Mouse (Mus musculus) frontal cortex, adult 2 months (tissue): ENCODE measurements around the gene Ccdc170. TPM values are rescaled to one million over a fixed set of nuclear protein-coding genes. Genes with fewer than 3 reads are reported as not detected.

Experiments
- DNase-seq, 2 experiments: peaks; one replicate each; pipeline ENCODE4 v3.0.0; 2022; ENCODE audit warnings: low spot score in 1 of 2; ENCODE audit errors: extremely low spot score in 1 of 2
- polyA plus RNA-seq: library from polyadenylated mRNA; depleted of rRNA; stranded (reverse); fragments of >200 nt; gene quantifications from 2 replicates; pipeline ENCODE4 v1.2.3, GENCODE M21; 2012

Gene Ccdc170
- polyA plus RNA-seq, 1 experiment = 0.26 TPM

- no peak for DNase-seq
These were observed 38.2 kb downstream of the Ccdc170 start for GRCm38 (mm10) chr10:4520394-4521102.

- DNase-seq = no peak
These were observed 39.8 kb downstream of the Ccdc170 start for GRCm38 (mm10) chr10:4522116-4522515.

GRCm38 (mm10) chr10:4523078-4523477 is 40.8 kb downstream of the Ccdc170 start:
- no peak for DNase-seq

GRCm38 (mm10) chr10:4528043-4528442 is 45.7 kb downstream of the Ccdc170 start:
- DNase-seq = no peak

- DNase-seq = no peak
These were observed 48.4 kb downstream of the Ccdc170 start for GRCm38 (mm10) chr10:4530638-4531235.

GRCm38 (mm10) chr10:4531933-4532332 is 49.6 kb downstream of the Ccdc170 start:
- DNase-seq = no peak

- no peak for DNase-seq
These were observed 50.4 kb downstream of the Ccdc170 start for GRCm38 (mm10) chr10:4532731-4533130.

- no peak for DNase-seq
These were observed 51.6 kb downstream of the Ccdc170 start for GRCm38 (mm10) chr10:4533873-4534272.

GRCm38 (mm10) chr10:4545550-4545949 is 63.2 kb downstream of the Ccdc170 start:
- no peak for DNase-seq

GRCm38 (mm10) chr10:4553442-4554119 is 71.3 kb downstream of the Ccdc170 start:
- no peak for DNase-seq

- no peak for DNase-seq
These were observed 74.6 kb downstream of the Ccdc170 start for GRCm38 (mm10) chr10:4556842-4557377.

- DNase-seq = no peak
These were observed 76.8 kb downstream of the Ccdc170 start for GRCm38 (mm10) chr10:4559132-4559531.

GRCm38 (mm10) chr10:4565148-4565547 is 82.8 kb downstream of the Ccdc170 start:
- no peak for DNase-seq

GRCm38 (mm10) chr10:4570778-4571177 is 88.5 kb downstream of the Ccdc170 start:
- DNase-seq = no peak

GRCm38 (mm10) chr10:4571304-4571703 is 89.0 kb downstream of the Ccdc170 start:
- no peak for DNase-seq

GRCm38 (mm10) chr10:4581905-4582304 is 99.6 kb downstream of the Ccdc170 start:
- no peak for DNase-seq

GRCm38 (mm10) chr10:4586691-4587090 is 104.4 kb downstream of the Ccdc170 start:
- DNase-seq = no peak

- no peak for DNase-seq
These were observed 107.3 kb downstream of the Ccdc170 start for GRCm38 (mm10) chr10:4589576-4589975.

- no peak for DNase-seq
These were observed 108.7 kb downstream of the Ccdc170 start for GRCm38 (mm10) chr10:4590956-4591355.

GRCm38 (mm10) chr10:4593828-4594227 is 111.5 kb downstream of the Ccdc170 start:
- DNase-seq = no peak

- no peak for DNase-seq
These were observed 114.9 kb downstream of the Ccdc170 start for GRCm38 (mm10) chr10:4597211-4597610.
